Mouse (Mus musculus): ENCODE measurements at regions not wholly inside any gene's neighbourhood (a gene's known extent, or its start where the extent isn't known, plus 50 kb on each side); places are given as distances from the start of the nearest gene placed in this dataset.
"Not testable (repeated sequence)": the region's sequence is repeated elsewhere in the genome, so short reads cannot be mapped to it uniquely, and the experiment has no call there.

GRCm38 (mm10) chr12:15472741-15473140 lies 344.0 kb downstream of the Trib2 start:
- intact Hi-C loops (cut with DNase I): no loop called here
- DNase-seq: no peak

- no peak for DNase-seq
- intact Hi-C loops (cut with DNase I): no loop called here
Measured at GRCm38 (mm10) chr12:15459429-15459828, 357.3 kb downstream of the Trib2 start.

GRCm38 (mm10) chr12:15456369-15456768 lies 360.4 kb downstream of the Trib2 start:
- DNase-seq; intact Hi-C loops (cut with DNase I): not testable (repeated sequence)

GRCm38 (mm10) chr12:15455744-15456143 lies 361.0 kb downstream of the Trib2 start:
- DNase-seq: no peak
- intact Hi-C loops (cut with DNase I): no loop called here

- intact Hi-C loops (cut with DNase I): no loop called here
- DNase-seq: no peak
Measured at GRCm38 (mm10) chr12:15449484-15449883, 367.2 kb downstream of the Trib2 start.

- DNase-seq: no peak
- intact Hi-C loops (cut with DNase I): no loop called here
Measured at GRCm38 (mm10) chr12:15416180-15416766, 400.4 kb downstream of the Trib2 start.

- intact Hi-C loops (cut with DNase I): no loop called here
- no peak for DNase-seq
Measured at GRCm38 (mm10) chr12:15410419-15410818, 406.3 kb downstream of the Trib2 start.

- intact Hi-C loops (cut with DNase I); DNase-seq: not testable (repeated sequence)
Measured at GRCm38 (mm10) chr12:15407577-15407976, 409.1 kb downstream of the Trib2 start.

GRCm38 (mm10) chr12:15392641-15393040 lies 424.1 kb downstream of the Trib2 start:
- no peak for DNase-seq
- intact Hi-C loops (cut with DNase I): no loop called here

- no peak for DNase-seq
- intact Hi-C loops (cut with DNase I): no loop called here
Measured at GRCm38 (mm10) chr12:15388574-15388973, 428.1 kb downstream of the Trib2 start.

GRCm38 (mm10) chr12:15357808-15358207 lies 458.9 kb downstream of the Trib2 start:
- no peak for DNase-seq
- intact Hi-C loops (cut with DNase I): no loop called here

GRCm38 (mm10) chr12:15320697-15321449 lies 495.8 kb downstream of the Trib2 start:
- no peak for DNase-seq
- intact Hi-C loops (cut with DNase I): no loop called here

GRCm38 (mm10) chr12:15319647-15320046 lies 497.1 kb downstream of the Trib2 start:
- intact Hi-C loops (cut with DNase I): no loop called here
- no peak for DNase-seq

GRCm38 (mm10) chr12:15294898-15295297 lies 521.8 kb downstream of the Trib2 start:
- DNase-seq: no peak
- intact Hi-C loops (cut with DNase I): no loop called here

GRCm38 (mm10) chr12:15262165-15262564 lies 554.6 kb downstream of the Trib2 start:
- DNase-seq: no peak
- intact Hi-C loops (cut with DNase I): no loop called here

- DNase-seq: no peak
- intact Hi-C loops (cut with DNase I): no loop called here
Measured at GRCm38 (mm10) chr12:15261604-15262003, 555.1 kb downstream of the Trib2 start.

- intact Hi-C loops (cut with DNase I): no loop called here
Measured at GRCm38 (mm10) chr12:15260907-15261415, 555.8 kb downstream of the Trib2 start.

GRCm38 (mm10) chr12:15244966-15245365 lies 571.8 kb downstream of the Trib2 start:
- intact Hi-C loops (cut with DNase I): no loop called here
- DNase-seq: no peak

More at GRCm38 (mm10) chr12:15260907-15261415, 555.8 kb downstream of the Trib2 start:
- DNase-seq: no peak

GRCm38 (mm10) chr12:15222497-15223170 lies 594.1 kb downstream of the Trib2 start:
- DNase-seq: no peak
- intact Hi-C loops (cut with DNase I): no loop called here

- no peak for DNase-seq
- intact Hi-C loops (cut with DNase I): no loop called here
Measured at GRCm38 (mm10) chr12:15218504-15218903, 598.2 kb downstream of the Trib2 start.

GRCm38 (mm10) chr12:15216180-15216579 lies 600.5 kb downstream of the Trib2 start:
- no peak for DNase-seq
- intact Hi-C loops (cut with DNase I): no loop called here

All from gastrocnemius, postnatal 36 days (tissue).